Mouse (Mus musculus) liver, adult 2 months (tissue): ENCODE data around the gene Klf7. TPM values are rescaled to one million over a fixed set of nuclear protein-coding genes. Genes with fewer than 3 reads are reported as not detected.

Source experiments
- DNase-seq: peaks from one replicate; pipeline ENCODE4 v3.0.0-alpha.2; 2011; ENCODE audit warnings: low read depth, low spot score; ENCODE audit errors: extremely low read depth
- H3K27ac ChIP-seq: fragments of 200-500 bp; replicated peaks from 2 replicates; pipeline ENCODE4 v1.5.1; 2012; ENCODE audit warnings: low read depth, mild to moderate bottlenecking, control low read depth, inconsistent platforms, low read length; ENCODE audit not compliant: insufficient read depth
- H3K27me3 ChIP-seq: fragments of 200-500 bp; 2 replicates; pipeline ENCODE4 v1.6.1; 2012; ENCODE audit warnings: mild to moderate bottlenecking, moderate library complexity, low read length, inconsistent platforms; ENCODE audit not compliant: control insufficient read depth, insufficient read depth
- H3K36me3 ChIP-seq: fragments of 200-500 bp; 2 replicates; pipeline ENCODE4 v1.6.1; 2012; ENCODE audit warnings: low read length, inconsistent platforms; ENCODE audit not compliant: control insufficient read depth, insufficient read depth
- H3K4me1 ChIP-seq: fragments of 200-500 bp; 2 replicates; pipeline ENCODE4 v1.6.1; 2011; ENCODE audit warnings: low read length; ENCODE audit not compliant: control insufficient read depth, insufficient read depth
- H3K4me3 ChIP-seq: fragments of 200-500 bp; 2 replicates; pipeline ENCODE4 v1.5.1; 2011; ENCODE audit warnings: low read depth, mild to moderate bottlenecking, control low read depth, low read length, moderate library complexity; ENCODE audit not compliant: insufficient read depth
- H3K79me2 ChIP-seq: fragments of 200-500 bp; 2 replicates; pipeline ENCODE4 v1.6.1; 2012; ENCODE audit warnings: inconsistent platforms, mild to moderate bottlenecking, low read length, moderate library complexity; ENCODE audit not compliant: control insufficient read depth, insufficient read depth
- H3K9ac ChIP-seq: fragments of 200-500 bp; 2 replicates; pipeline ENCODE4 v1.6.1; 2012; ENCODE audit warnings: low read depth, mild to moderate bottlenecking, control low read depth, inconsistent platforms, low read length
- CTCF ChIP-seq: fragments of 200-500 bp; IDR thresholded peaks from 2 replicates; pipeline ENCODE4 v1.5.1; 2011; ENCODE audit warnings: low read depth, low read length, control low read depth
- POLR2A ChIP-seq: fragments of 200-500 bp; IDR thresholded peaks from 2 replicates; pipeline ENCODE4 v1.6.1; 2011; ENCODE audit warnings: low read length, control low read depth; ENCODE audit not compliant: insufficient read depth; ENCODE audit errors: extremely low read depth
- WGBS: fragments of 180-500 bp; shearing (Covaris S2); methylation state at CpG from one replicate; pipeline ENCODE4 v1.1.7; 2018; 5-methylcytosine and 5-hydroxymethylcytosine counted together
- polyA plus RNA-seq: library from polyadenylated mRNA; depleted of rRNA; stranded (reverse); fragments of >200 nt; gene quantifications from 2 replicates; pipeline ENCODE4 v1.2.3, GENCODE M21; 2012
- total RNA-seq: library from RNA; depleted of rRNA; stranded (reverse); fragments of >200 nt; gene quantifications from 2 replicates; pipeline ENCODE4 v1.2.3, GENCODE M21; 2014

The Klf7 gene
- total and polyA plus RNA-seq, 2 experiments, result 2.2 to 4.0 TPM

GRCm38 (mm10) chr1:64097640-64098287 is 24.3 kb downstream of the Klf7 start:
- DNase-seq, result peak; percentile 46
- H3K27ac ChIP-seq, result peak overlapping the region; percentile 11
- H3K27me3 ChIP-seq, result no peaks in the 10 kb centered on the region
- WGBS, result 36% methylated on average over 6 of the region's 6 CpGs
- H3K36me3 ChIP-seq, result no peaks in the 10 kb centered on the region
- H3K79me2 ChIP-seq, result peaks cover 7% of the 10 kb centered on the region; the same call in 1 of the 2 replicates
- no peak overlapping the region for H3K9ac ChIP-seq
- H3K4me1 ChIP-seq, result peaks cover 8% of the 10 kb centered on the region
- no peak overlapping the region for H3K4me3 ChIP-seq
- TF ChIP-seq POLR2A, result no peak
- TF ChIP-seq CTCF, result no peak

- Histone ChIP-seq H3K9ac (no peak overlapping the region), H3K4me3 (no peak overlapping the region), H3K4me1 (peaks cover 10% of the 10 kb centered on the region), H3K27me3 (no peaks in the 10 kb centered on the region), H3K36me3 (no peaks in the 10 kb centered on the region; the same call in 1 of the 2 replicates), H3K79me2 (peaks cover 16% of the 10 kb centered on the region; the same call in 1 of the 2 replicates), H3K27ac (no peak overlapping the region)
- WGBS, result 89% methylated on average over 5 of the region's 5 CpGs
- TF ChIP-seq CTCF, result no peak
- no peak for TF ChIP-seq POLR2A
- DNase-seq, result no peak
Measured at GRCm38 (mm10) chr1:64093018-64093417, 29.1 kb downstream of the Klf7 start.

- WGBS, result 94% methylated on average over 9 of the region's 9 CpGs
- no peaks in the 10 kb centered on the region; the same call in 1 of the 2 replicates for H3K36me3 ChIP-seq
- H3K27ac ChIP-seq, result no peak overlapping the region
Measured at GRCm38 (mm10) chr1:64091591-64091990, 30.5 kb downstream of the Klf7 start.

GRCm38 (mm10) chr1:64090566-64090965 is 31.5 kb downstream of the Klf7 start:
- Histone ChIP-seq H3K9ac (no peak overlapping the region), H3K4me3 (no peak overlapping the region), H3K27me3 (no peaks in the 10 kb centered on the region), H3K4me1 (peaks cover 7% of the 10 kb centered on the region), H3K27ac (no peak overlapping the region), H3K36me3 (no peaks in the 10 kb centered on the region; the same call in 1 of the 2 replicates), H3K79me2 (peaks cover 16% of the 10 kb centered on the region; the same call in 1 of the 2 replicates)
- WGBS, result 83% methylated on average over 5 of the region's 5 CpGs
- no peak for DNase-seq
- TF ChIP-seq CTCF, result no peak
- TF ChIP-seq POLR2A, result no peak

More at GRCm38 (mm10) chr1:64091591-64091990, 30.5 kb downstream of the Klf7 start:
- H3K9ac ChIP-seq, result no peak overlapping the region
- no peak for DNase-seq
- H3K79me2 ChIP-seq, result peaks cover 16% of the 10 kb centered on the region; the same call in 1 of the 2 replicates
- H3K27me3 ChIP-seq, result no peaks in the 10 kb centered on the region
- peaks cover 7% of the 10 kb centered on the region for H3K4me1 ChIP-seq
- H3K4me3 ChIP-seq, result no peak overlapping the region
- TF ChIP-seq POLR2A (no peak), CTCF (no peak)

GRCm38 (mm10) chr1:64089691-64090090 is 32.4 kb downstream of the Klf7 start:
- no peak overlapping the region; the same call in 1 of the 2 replicates for H3K27ac ChIP-seq
- TF ChIP-seq POLR2A (no peak), CTCF (no peak)
- WGBS, result 69% methylated on average over 1 of the region's 1 CpGs
- peaks cover 18% of the 10 kb centered on the region; the same call in 1 of the 2 replicates for H3K79me2 ChIP-seq
- H3K4me3 ChIP-seq, result no peak overlapping the region
- peaks cover 7% of the 10 kb centered on the region for H3K4me1 ChIP-seq
- no peak for DNase-seq
- H3K9ac ChIP-seq, result no peak overlapping the region
- H3K27me3 ChIP-seq, result no peaks in the 10 kb centered on the region
- H3K36me3 ChIP-seq, result no peaks in the 10 kb centered on the region; the same call in 1 of the 2 replicates
